Mouse (Mus musculus): ENCODE results near the gene Vmn2r110. TPM values are rescaled to one million over a fixed set of nuclear protein-coding genes. Genes with fewer than 3 reads are reported as not detected.

Gene Vmn2r110
- total RNA-seq (2014; fragmentation: Nextera tagmentation) (not detected in 2 replicates), total RNA-seq (2017) (0.06 and 0.22 TPM in 2 replicates), polyA plus RNA-seq (2012) (not detected in 2 replicates)

GRCm38 (mm10) chr17:20596323-20596722 is at the start of gene Vmn2r110:
Vmn2r110 (minus strand) TSS chr17:20596423.
- Histone ChIP-seq H3K36me3 (replicated peaks) (no peaks in the 10 kb centered on the region), H3K9me3 (replicated peaks) (no peaks in the 10 kb centered on the region), H3K27me3 (ENCODE audit: insufficient read depth, low read length) (no peaks in the 10 kb centered on the region), H3K4me1 (ENCODE audit: insufficient read depth, low read depth, low read length) (no peaks in the 10 kb centered on the region), H3K4me3 (ENCODE audit: low read depth, low read length) (no peak within 1 kb of the TSS)
- no peak for DNase-seq (ENCODE audit: low spot score)
- TF ChIP-seq POLR2AphosphoS5 (IDR thresholded peaks at IDR 0.05; ENCODE audit: insufficient replicate concordance, low read depth, low read length) (no peak), GATA2 (IDR thresholded peaks at IDR 0.05; ENCODE audit: borderline replicate concordance, low read depth, low read length) (no peak), CTCF (IDR thresholded peaks at IDR 0.05; ENCODE audit: low read depth, low read length) (no peak), GATA1 (IDR thresholded peaks at IDR 0.05; ENCODE audit: borderline replicate concordance, low read length) (no peak), TAL1 (conservative IDR thresholded peaks at IDR 0.05; ENCODE audit: low read depth, low read length) (no peak)
- no peak for ATAC-seq (ENCODE audit: extremely low read depth, insufficient number of reproducible peaks, low FRiP score, poor library complexity, severe bottlenecking)

GRCm38 (mm10) chr17:20624777-20625176 is 28.6 kb upstream of the Vmn2r110 start, which contains the start of gene Fpr-rs3:
Fpr-rs3 (minus strand) TSS chr17:20624877.
- H3K4me3 ChIP-seq (ENCODE audit: low read depth, low read length): no peak within 1 kb of the TSS
- ATAC-seq (ENCODE audit: extremely low read depth, insufficient number of reproducible peaks, low FRiP score, poor library complexity, severe bottlenecking) (no peak), DNase-seq (ENCODE audit: low spot score) (no peak)
- TF ChIP-seq GATA2 (IDR thresholded peaks at IDR 0.05; ENCODE audit: borderline replicate concordance, low read depth, low read length): no peak
- no peak for TF ChIP-seq GATA1 (IDR thresholded peaks at IDR 0.05; ENCODE audit: borderline replicate concordance, low read length)
- TF ChIP-seq TAL1 (conservative IDR thresholded peaks at IDR 0.05; ENCODE audit: low read depth, low read length): no peak
- no peak for TF ChIP-seq CTCF (IDR thresholded peaks at IDR 0.05; ENCODE audit: low read depth, low read length)
- no peak for TF ChIP-seq POLR2AphosphoS5 (IDR thresholded peaks at IDR 0.05; ENCODE audit: insufficient replicate concordance, low read depth, low read length)
- no peaks in the 10 kb centered on the region for H3K27me3 ChIP-seq (ENCODE audit: insufficient read depth, low read length)
- H3K36me3 ChIP-seq (replicated peaks): no peaks in the 10 kb centered on the region
- no peaks in the 10 kb centered on the region for H3K4me1 ChIP-seq (ENCODE audit: insufficient read depth, low read depth, low read length)
- H3K9me3 ChIP-seq (replicated peaks): no peaks in the 10 kb centered on the region

- TF ChIP-seq GATA2 (IDR thresholded peaks at IDR 0.05; ENCODE audit: borderline replicate concordance, low read depth, low read length) (no peak), TAL1 (conservative IDR thresholded peaks at IDR 0.05; ENCODE audit: low read depth, low read length) (no peak), POLR2AphosphoS5 (IDR thresholded peaks at IDR 0.05; ENCODE audit: insufficient replicate concordance, low read depth, low read length) (no peak), GATA1 (IDR thresholded peaks at IDR 0.05; ENCODE audit: borderline replicate concordance, low read length) (no peak), CTCF (IDR thresholded peaks at IDR 0.05; ENCODE audit: low read depth, low read length) (no peak)
- no peaks in the 10 kb centered on the region for H3K4me1 ChIP-seq (ENCODE audit: insufficient read depth, low read depth, low read length)
Measured at GRCm38 (mm10) chr17:20564656-20565055, 31.6 kb downstream of the Vmn2r110 start, which contains the start of gene Vmn2r109. Vmn2r109 (minus strand) TSS chr17:20564756.

More at GRCm38 (mm10) chr17:20564656-20565055, 31.6 kb downstream of the Vmn2r110 start, which contains the start of gene Vmn2r109:
- Histone ChIP-seq H3K27me3 (ENCODE audit: insufficient read depth, low read length) (no peaks in the 10 kb centered on the region), H3K9me3 (replicated peaks) (no peaks in the 10 kb centered on the region), H3K4me3 (ENCODE audit: low read depth, low read length) (no peak within 1 kb of the TSS), H3K36me3 (replicated peaks) (no peaks in the 10 kb centered on the region)
- DNase-seq (ENCODE audit: low spot score): no peak
- ATAC-seq (ENCODE audit: extremely low read depth, insufficient number of reproducible peaks, low FRiP score, poor library complexity, severe bottlenecking): no peak

Other genes with a start within 250 kb of the Vmn2r110 start
- gene Vmn1r224, start 182.3 kb downstream of the Vmn2r110 start, total RNA-seq (2014; fragmentation: Nextera tagmentation): not detected in 2 replicates
- gene Vmn1r224, start 182.3 kb downstream of the Vmn2r110 start, total RNA-seq (2017): 0.05 and 0.12 TPM in 2 replicates
- not detected in 2 replicates for gene Vmn1r224, start 182.3 kb downstream of the Vmn2r110 start, polyA plus RNA-seq (2012)
- 0.10 TPM in 1 of 2 replicates, not detected in the other for gene Vmn2r108, start 115.1 kb downstream of the Vmn2r110 start, total RNA-seq (2014; fragmentation: Nextera tagmentation)
- gene Vmn2r108, start 115.1 kb downstream of the Vmn2r110 start, total RNA-seq (2017): 0.05 and 0.06 TPM in 2 replicates
- gene Vmn2r108, start 115.1 kb downstream of the Vmn2r110 start, polyA plus RNA-seq (2012): not detected in 2 replicates
- not detected in 2 replicates for gene Vmn1r225, start 98.3 kb downstream of the Vmn2r110 start, total RNA-seq (2014; fragmentation: Nextera tagmentation)
- gene Vmn1r225, start 98.3 kb downstream of the Vmn2r110 start, total RNA-seq (2017): under 0.01 TPM in 1 of 2 replicates, not detected in the other
- not detected in 2 replicates for gene Vmn1r225, start 98.3 kb downstream of the Vmn2r110 start, polyA plus RNA-seq (2012)
- not detected in 2 replicates for gene Vmn2r109, start 31.7 kb downstream of the Vmn2r110 start, total RNA-seq (2014; fragmentation: Nextera tagmentation)
- gene Vmn2r109, start 31.7 kb downstream of the Vmn2r110 start, total RNA-seq (2017): 0.06 TPM in 1 of 2 replicates, not detected in the other
- not detected in 2 replicates for gene Vmn2r109, start 31.7 kb downstream of the Vmn2r110 start, polyA plus RNA-seq (2012)
- not detected in 2 replicates for gene Fpr-rs3, start 28.5 kb upstream of the Vmn2r110 start, total RNA-seq (2014; fragmentation: Nextera tagmentation)
- gene Fpr-rs3, start 28.5 kb upstream of the Vmn2r110 start, total RNA-seq (2017): 0.33 TPM in 1 of 2 replicates, not detected in the other
- not detected in 2 replicates for gene Fpr-rs3, start 28.5 kb upstream of the Vmn2r110 start, polyA plus RNA-seq (2012)
- not detected in 2 replicates for gene Vmn1r226, start 86.4 kb upstream of the Vmn2r110 start, total RNA-seq (2014; fragmentation: Nextera tagmentation)
- 0.05 and 0.06 TPM in 2 replicates for gene Vmn1r226, start 86.4 kb upstream of the Vmn2r110 start, total RNA-seq (2017)
- gene Vmn1r226, start 86.4 kb upstream of the Vmn2r110 start, polyA plus RNA-seq (2012): not detected in 2 replicates
- not detected in 2 replicates for gene Vmn1r227, start 133.4 kb upstream of the Vmn2r110 start, total RNA-seq (2014; fragmentation: Nextera tagmentation)
- 0.05 and 0.06 TPM in 2 replicates for gene Vmn1r227, start 133.4 kb upstream of the Vmn2r110 start, total RNA-seq (2017)
- gene Vmn1r227, start 133.4 kb upstream of the Vmn2r110 start, polyA plus RNA-seq (2012): not detected in 2 replicates
- not detected in 2 replicates for gene Vmn1r228, start 189.7 kb upstream of the Vmn2r110 start, total RNA-seq (2014; fragmentation: Nextera tagmentation)
- 0.05 and 0.17 TPM in 2 replicates for gene Vmn1r228, start 189.7 kb upstream of the Vmn2r110 start, total RNA-seq (2017)
- not detected in 2 replicates for gene Vmn1r228, start 189.7 kb upstream of the Vmn2r110 start, polyA plus RNA-seq (2012)
- not detected in 2 replicates for gene Vmn1r229, start 215.1 kb upstream of the Vmn2r110 start, total RNA-seq (2014; fragmentation: Nextera tagmentation)
- gene Vmn1r229, start 215.1 kb upstream of the Vmn2r110 start, total RNA-seq (2017): 0.06 and 0.11 TPM in 2 replicates
- not detected in 2 replicates for gene Vmn1r229, start 215.1 kb upstream of the Vmn2r110 start, polyA plus RNA-seq (2012)
- gene Vmn1r230, start 244.0 kb upstream of the Vmn2r110 start, total RNA-seq (2014; fragmentation: Nextera tagmentation): not detected in 2 replicates
- under 0.01 and 0.11 TPM in 2 replicates for gene Vmn1r230, start 244.0 kb upstream of the Vmn2r110 start, total RNA-seq (2017)
- not detected in 2 replicates for gene Vmn1r230, start 244.0 kb upstream of the Vmn2r110 start, polyA plus RNA-seq (2012)

Measured in G1E (cell line).